Comparison of ENCODE assay signal across 9 mouse cellular contexts in genomic region chr5:23246974-23247373, GRCm38 (mm10).
A peak's percentile ranks its signal among the peaks of the same experiment; 100 is the strongest.
DNase-seq lines count a peak whose midpoint lies in the region; ATAC-seq and TF ChIP-seq lines count a peak whose summit lies in the region.
"Had no signal": no experiment of that assay in that cellular context is flagged by ENCODE, and none has a peak within 500 bp of the region (broad histone marks: within the 10 kb centered on the region; RNA-seq: fewer than 3 reads in every experiment).

No protein-coding gene starts in this region.

- TF ChIP-seq RAD21 in CH12.LX (IDR thresholded peaks at IDR 0.05; ENCODE audit: low read depth, low read length), result peak; percentile 10

- no peaks in the 10 kb centered on the region for H3K79me2 ChIP-seq in CH12.LX (replicated peaks; ENCODE audit: control insufficient read depth, extremely low read depth, insufficient read depth, poor library complexity, severe bottlenecking)

- no peak overlapping the region for H3K9ac ChIP-seq in kidney, embryonic 14.5 days (ENCODE audit: low read depth, low read length)
- H3K9ac ChIP-seq in CH12.LX (ENCODE audit: insufficient read depth, low read depth), result no peak overlapping the region
- H3K9ac ChIP-seq: lung, embryonic 15.5 days had no signal

- no peak overlapping the region for H3K4me2 ChIP-seq in kidney, embryonic 14.5 days (replicated peaks; ENCODE audit: low read depth, low read length)
- no peak overlapping the region for H3K4me2 ChIP-seq in CH12.LX (ENCODE audit: insufficient read depth, low read depth, poor library complexity, severe bottlenecking)
- H3K4me2 ChIP-seq: lung, embryonic 15.5 days had no signal

- in situ Hi-C loops in CH12.LX (cut with MboI; ENCODE audit: low pct_ligation_motif_present, low pct_unique_long_range_greater_than_20kb, low sequenced_read_pairs) (no loop called here), Patski (cut with MboI; ENCODE audit: low pct_unique_long_range_greater_than_20kb) (no loop called here)

- no peak for TF ChIP-seq EP300 in CH12.LX (IDR thresholded peaks at IDR 0.05; ENCODE audit: low read length)

- H3K9me3 ChIP-seq in kidney, embryonic 14.5 days (ENCODE audit: control insufficient read depth, low read length), result no peaks in the 10 kb centered on the region
- no peaks in the 10 kb centered on the region for H3K9me3 ChIP-seq in CH12.LX (replicated peaks; ENCODE audit: low read length)
- H3K9me3 ChIP-seq: lung, embryonic 15.5 days had no signal

- no peaks in the 10 kb centered on the region for H3K27me3 ChIP-seq in kidney, adult 2 months (replicated peaks; ENCODE audit: control insufficient read depth, insufficient read depth, low read length)
- no peaks in the 10 kb centered on the region for H3K27me3 ChIP-seq in kidney, embryonic 14.5 days (ENCODE audit: control insufficient read depth, insufficient read depth, low read length)
- H3K27me3 ChIP-seq in CH12.LX (replicated peaks), result no peaks in the 10 kb centered on the region
- no peaks in the 10 kb centered on the region for H3K27me3 ChIP-seq in Patski
- H3K27me3 ChIP-seq: lung, embryonic 15.5 days had no signal

- H3K36me3 ChIP-seq in kidney, adult 2 months (ENCODE audit: control insufficient read depth, insufficient read depth, low read length), result no peaks in the 10 kb centered on the region
- no peaks in the 10 kb centered on the region for H3K36me3 ChIP-seq in kidney, embryonic 14.5 days (ENCODE audit: control insufficient read depth, insufficient read depth, low read length)
- H3K36me3 ChIP-seq in CH12.LX (replicated peaks in 1 of 2; ENCODE audit: control insufficient read depth in 1 of 2, insufficient read depth in 1 of 2, low read length in 1 of 2), result no peaks in the 10 kb centered on the region
- H3K36me3 ChIP-seq: lung, embryonic 15.5 days had no signal

- ATAC-seq in kidney, embryonic 14.5 days (ENCODE audit: low FRiP score, low TSS enrichment), result no peak
- no peak for ATAC-seq in Patski

- dilution Hi-C loops in CH12.LX (cut with MboI; ENCODE audit: extremely low pct_ligation_motif_present, extremely low pct_unique_long_range_greater_than_20kb, low sequenced_read_pairs), result no loop called here

- H3K27ac ChIP-seq in kidney, adult 2 months (ENCODE audit: insufficient read depth, low read depth, low read length), result no peak overlapping the region
- H3K27ac ChIP-seq in kidney, embryonic 14.5 days (ENCODE audit: low read depth, low read length), result no peak overlapping the region
- H3K27ac ChIP-seq in CH12.LX (ENCODE audit: insufficient read depth, low read depth), result no peak overlapping the region
- H3K27ac ChIP-seq: lung, embryonic 15.5 days had no signal

- 53% methylated on average over 4 of the region's 4 CpGs for WGBS in kidney, adult 2 months
- WGBS in kidney, embryonic 14.5 days, result 48% methylated on average over 4 of the region's 4 CpGs

- DNase-seq in kidney, adult 2 months, result peak; percentile 29
- DNase-seq in CH12.LX (ENCODE audit: extremely low read depth), result peak; percentile 62
- DNase-seq in Patski (ENCODE audit: low read depth, low spot score), result no peak
- peak; percentile 39 for DNase-seq in embryo, embryonic 10 days (ENCODE audit: low spot score)
- peak; percentile 32 for DNase-seq in lung, postnatal 10 days
- DNase-seq in thymus, postnatal 0 days (ENCODE audit: low spot score), result peak; percentile 40
- DNase-seq in layer of hippocampus, postnatal 14 days (ENCODE audit: low spot score in 2 of 2), result no peak

- H3K4me3 ChIP-seq in kidney, adult 2 months (ENCODE audit: insufficient read depth, low read depth, low read length), result no peak overlapping the region
- no peak overlapping the region for H3K4me3 ChIP-seq in kidney, embryonic 14.5 days (ENCODE audit: low read length)
- no peak overlapping the region for H3K4me3 ChIP-seq in CH12.LX (replicated peaks in 1 of 3; ENCODE audit: low read depth in 2 of 3, low read length in 2 of 3, poor library complexity in 1 of 3)
- H3K4me3 ChIP-seq: lung, embryonic 15.5 days had no signal

- CTCF ChIA-PET in Patski (lab: Charles Lee), result interaction anchor here (0.7 to 2.6 kb wide), 7 partner anchors 8 to 51 kb away, joined by 3 to 11 read pairs (median 3); no protein-coding TSS in a partner anchor

- peaks cover 6% of the 10 kb centered on the region; the same call in 1 of the 2 replicates for H3K4me1 ChIP-seq in kidney, adult 2 months (ENCODE audit: control insufficient read depth, insufficient read depth, low read length)
- peaks cover 12% of the 10 kb centered on the region; the same call in 1 of the 2 replicates for H3K4me1 ChIP-seq in kidney, embryonic 14.5 days (ENCODE audit: control insufficient read depth, insufficient read depth, low read length)
- peaks cover 28 to 70% of the 10 kb centered on the region in 2 experiments for H3K4me1 ChIP-seq in CH12.LX (ENCODE audit: control insufficient read depth in 1 of 2, insufficient read depth in 2 of 2)

- peak; percentile 55 for TF ChIP-seq CTCF in kidney, adult 2 months (conservative IDR thresholded peaks at IDR 0.05; ENCODE audit: insufficient read depth, insufficient read length, low read depth, low read length)
- TF ChIP-seq CTCF in CH12.LX (conservative IDR thresholded peaks at IDR 0.05 in 1 of 2, IDR thresholded peaks at IDR 0.05 in 1 of 2; ENCODE audit: low read depth in 2 of 2, low read length in 2 of 2) (peak; percentile 59 to 66), Patski (IDR thresholded peaks at IDR 0.05) (peak; percentile 66)

- POLR2A ChIA-PET in Patski (lab: Charles Lee), result no interaction called here

- TF ChIP-seq POLR2A in kidney, adult 2 months (IDR thresholded peaks at IDR 0.05; ENCODE audit: low read depth, low read length), result no peak
- TF ChIP-seq POLR2A in CH12.LX (IDR thresholded peaks at IDR 0.05; ENCODE audit: low read depth, low read length), result no peak

TF ChIP-seq in CH12.LX, 34 proteins besides CTCF, POLR2A, EP300 and RAD21:
- TF ChIP-seq TBP (conservative IDR thresholded peaks at IDR 0.05; ENCODE audit: low read depth, low read length) (no peak), SMC3 (IDR thresholded peaks at IDR 0.05; ENCODE audit: low read depth, low read length) (0 out of 2 replicates have a peak, but pooled peaks have one; percentile 10), PAX5 (IDR thresholded peaks at IDR 0.05; ENCODE audit: low read length) (no peak)

Comparison
In these comparisons a context has a peak if more than half of its experiments do, and no peak if none do; other contexts are left out.
1. DNase-seq: peak in kidney, adult 2 months (single experiment), CH12.LX (single experiment), embryo, embryonic 10 days (single experiment), lung, postnatal 10 days (single experiment) and thymus, postnatal 0 days (single experiment); none in Patski (single experiment) and layer of hippocampus, postnatal 14 days (0 of 2).
2. Peak in every context shown above with its lines, with median percentiles within 50 percentile points of each other: CTCF ChIP-seq.